Mouse (Mus musculus) heart, embryonic 14.5 days (tissue): ENCODE measurements around the gene Qsox2. TPM values are rescaled to one million over a fixed set of nuclear protein-coding genes. Genes with fewer than 3 reads are reported as not detected.

ENCODE experiments used
- ATAC-seq: fragments of 200-750 bp; cut with Nextera tagmentation; 2 replicates; pipeline ENCODE4 v1.8.0; 2017; ENCODE audit warnings: low read depth, moderate TSS enrichment; ENCODE audit not compliant: insufficient number of reproducible peaks, insufficient read depth, low FRiP score
- H3K27ac ChIP-seq, 2 experiments: fragments of 200-500 bp in 1 of 2; fragments of 300-500 bp in 1 of 2; sonication (generic) in 1 of 2; replicated peaks in 1 of 2; 2 replicates each; pipeline ENCODE4 v1.5.1; 2012 to 2014; ENCODE audit warnings: low read depth in 2 of 2, low read length in 2 of 2, control low read depth in 1 of 2, mild to moderate bottlenecking in 1 of 2, mixed read lengths in 1 of 2; ENCODE audit not compliant: control insufficient read depth in 1 of 2, insufficient read depth in 1 of 2
- H3K27me3 ChIP-seq: fragments of 300-500 bp; sonication (generic); 2 replicates; pipeline ENCODE4 v1.6.1; 2014; ENCODE audit warnings: mild to moderate bottlenecking, low read length, control low read depth; ENCODE audit not compliant: control insufficient read depth, insufficient read depth
- H3K36me3 ChIP-seq: fragments of 300-500 bp; sonication (generic); 2 replicates; pipeline ENCODE4 v1.6.1; 2014; ENCODE audit warnings: mild to moderate bottlenecking, control low read depth, low read length, mixed read lengths; ENCODE audit not compliant: control insufficient read depth, insufficient read depth
- H3K4me1 ChIP-seq, 2 experiments: fragments of 200-500 bp in 1 of 2; fragments of 300-500 bp in 1 of 2; sonication (generic) in 1 of 2; 2 replicates each; pipeline ENCODE4 v1.6.1; 2012 to 2014; ENCODE audit warnings: low read length in 2 of 2, control low read depth in 1 of 2, mixed read lengths in 1 of 2; ENCODE audit not compliant: control insufficient read depth in 2 of 2, insufficient read depth in 2 of 2
- H3K4me2 ChIP-seq: fragments of 300-500 bp; sonication (generic); 2 replicates; pipeline ENCODE4 v1.6.1; 2014; ENCODE audit warnings: mild to moderate bottlenecking, low read length
- H3K4me3 ChIP-seq, 2 experiments: fragments of 200-500 bp in 1 of 2; fragments of 300-500 bp in 1 of 2; sonication (generic) in 1 of 2; 2 replicates each; pipeline ENCODE4 v1.5.1; 2012 to 2014; ENCODE audit warnings: low read length in 2 of 2, mild to moderate bottlenecking in 2 of 2, control low read depth in 1 of 2, low read depth in 1 of 2, moderate library complexity in 1 of 2; ENCODE audit not compliant: control insufficient read depth in 1 of 2, insufficient read depth in 1 of 2
- H3K9ac ChIP-seq: fragments of 300-500 bp; sonication (generic); 2 replicates; pipeline ENCODE4 v1.6.1; 2014; ENCODE audit warnings: mild to moderate bottlenecking, low read length
- H3K9me3 ChIP-seq: fragments of 300-500 bp; sonication (generic); 2 replicates; pipeline ENCODE4 v1.6.1; 2016; ENCODE audit warnings: low read length, control low read depth; ENCODE audit not compliant: control insufficient read depth
- WGBS: fragments of 180-500 bp; shearing (Covaris S2); extraction: QIAGEN DNeasy Blood & Tissue Kit; methylation state at CpG from one replicate; pipeline ENCODE4 v1.1.7; 2014; 5-methylcytosine and 5-hydroxymethylcytosine counted together
- polyA plus RNA-seq: library from polyadenylated mRNA; unstranded; fragments of >200 nt; fragmentation: Nextera tagmentation; extraction: Ambion mirVana; gene quantifications from 2 replicates; pipeline ENCODE4 v1.2.1, GENCODE M21; 2014

Qsox2 gene
- 10.4 and 11.8 TPM in 2 replicates for polyA plus RNA-seq

DNA sequence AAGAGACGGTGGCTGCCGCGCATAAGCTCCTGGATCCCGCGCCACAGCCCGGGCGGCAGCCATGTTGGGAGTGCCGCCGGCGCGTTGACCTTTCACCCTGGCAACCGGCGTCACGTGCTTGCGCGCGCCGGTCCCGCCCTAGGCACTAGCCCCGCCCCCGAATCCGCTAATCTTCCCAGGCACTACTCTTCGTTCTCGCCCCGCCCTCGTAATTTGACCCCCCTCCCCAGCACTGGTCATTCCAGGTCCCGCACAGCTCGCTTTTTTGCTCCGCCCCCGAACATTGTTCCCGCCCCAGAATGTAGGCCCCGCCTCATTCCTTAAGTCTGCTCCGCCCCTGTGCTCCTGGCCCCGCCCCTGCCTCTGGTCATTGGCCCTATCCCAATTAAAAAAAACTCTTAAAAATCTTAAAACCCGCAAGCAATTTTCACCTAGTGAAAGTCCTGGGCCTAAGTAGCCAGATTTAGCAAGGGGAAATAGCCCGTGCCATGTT is at the start of gene Qsox2:
Gene Qsox2, minus strand, starts transcription at position 236 of the 493 bp plus-strand sequence.
- Histone ChIP-seq H3K9ac (peak within 1 kb of the TSS; percentile 80), H3K4me3 (peak within 1 kb of the TSS; percentile 79 to 88), H3K36me3 (no peaks in the 10 kb centered on the region), H3K4me1 (peaks cover 10 to 22% of the 10 kb centered on the region in 2 experiments), H3K27me3 (no peaks in the 10 kb centered on the region), H3K9me3 (no peaks in the 10 kb centered on the region), H3K27ac (peak within 1 kb of the TSS in 1 of 2 experiments; percentile 63; a peak in 2 of 4 replicates), H3K4me2 (peak within 1 kb of the TSS; percentile 72)
- ATAC-seq = peak; percentile 87
- WGBS = 2% methylated on average over 24 of the region's 36 CpGs

- no peak overlapping the region for H3K27ac ChIP-seq
- WGBS = 79% methylated on average over 7 of the region's 7 CpGs
- H3K27me3 ChIP-seq = no peaks in the 10 kb centered on the region
- H3K9ac ChIP-seq = no peak overlapping the region
- no peaks in the 10 kb centered on the region for H3K9me3 ChIP-seq
- peaks cover 0 to 2% of the 10 kb centered on the region in 2 experiments; a peak in 1 of 4 replicates for H3K4me1 ChIP-seq
- no peak overlapping the region for H3K4me3 ChIP-seq
- H3K36me3 ChIP-seq = no peaks in the 10 kb centered on the region
- no peak for ATAC-seq
- H3K4me2 ChIP-seq = no peak overlapping the region
These were observed 49.1 kb upstream of the Qsox2 start for GRCm38 (mm10) chr2:26286391-26286790.

DNA sequence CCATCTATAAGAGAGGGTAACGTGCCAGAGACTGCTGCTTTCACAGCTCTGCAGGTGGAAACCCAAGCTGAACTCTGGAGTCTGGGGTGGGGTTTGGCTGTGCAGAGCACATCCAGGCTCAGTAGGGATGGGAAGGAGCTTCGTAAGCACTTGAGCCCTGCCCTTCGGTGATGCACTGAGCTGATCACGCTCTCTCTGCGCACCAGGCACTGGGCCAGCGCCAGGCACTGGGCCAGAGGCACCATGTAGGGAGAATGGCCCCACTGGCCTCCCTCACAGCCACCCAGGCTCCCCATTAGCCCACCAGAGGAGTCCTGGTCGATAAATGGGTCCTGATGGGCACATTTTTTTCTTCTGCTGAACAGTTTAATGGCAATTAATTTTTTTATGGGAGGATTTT is 48.5 kb upstream of the Qsox2 start:
- 0 out of 2 replicates have a peak, but pooled peaks have one; percentile 16 for ATAC-seq
- Histone ChIP-seq H3K9ac (no peak overlapping the region), H3K4me2 (no peak overlapping the region), H3K4me1 (peaks cover 0 to 2% of the 10 kb centered on the region in 2 experiments; a peak in 1 of 4 replicates), H3K36me3 (no peaks in the 10 kb centered on the region), H3K9me3 (no peaks in the 10 kb centered on the region), H3K4me3 (no peak overlapping the region), H3K27ac (no peak overlapping the region), H3K27me3 (no peaks in the 10 kb centered on the region)
- 61% methylated on average over 7 of the region's 7 CpGs for WGBS

GRCm38 (mm10) chr2:26280594-26280993 is 43.3 kb upstream of the Qsox2 start:
- no peaks in the 10 kb centered on the region for H3K27me3 ChIP-seq
- no peaks in the 10 kb centered on the region for H3K9me3 ChIP-seq
- H3K4me1 ChIP-seq = no peaks in the 10 kb centered on the region
- no peak overlapping the region for H3K27ac ChIP-seq
- ATAC-seq = no peak
- 74% methylated on average over 11 of the region's 11 CpGs for WGBS
- no peak overlapping the region for H3K9ac ChIP-seq
- H3K4me3 ChIP-seq = no peak overlapping the region
- no peak overlapping the region for H3K4me2 ChIP-seq
- H3K36me3 ChIP-seq = no peaks in the 10 kb centered on the region

DNA sequence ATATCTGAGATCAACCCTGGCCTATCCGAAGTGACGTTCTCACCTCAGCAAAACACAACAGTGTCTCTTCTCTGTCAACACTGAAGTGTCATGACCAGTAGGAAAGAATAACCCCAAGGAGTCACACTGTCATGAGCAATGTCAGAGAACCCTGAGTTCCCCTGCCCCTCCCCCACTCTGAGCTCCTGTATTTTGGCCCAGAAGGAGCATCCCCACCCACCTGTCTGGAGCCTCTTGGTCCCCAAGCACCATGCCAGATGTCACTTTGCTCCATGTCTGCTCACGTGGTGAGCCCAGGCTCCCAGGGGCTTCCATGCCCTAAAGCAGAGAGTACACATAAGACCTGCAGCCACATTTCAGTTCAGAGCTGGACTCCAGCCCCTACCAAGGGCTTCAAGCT is 42.4 kb upstream of the Qsox2 start:
- Histone ChIP-seq H3K9ac (no peak overlapping the region), H3K4me3 (no peak overlapping the region), H3K36me3 (no peaks in the 10 kb centered on the region), H3K4me2 (no peak overlapping the region), H3K27ac (no peak overlapping the region), H3K9me3 (no peaks in the 10 kb centered on the region), H3K27me3 (no peaks in the 10 kb centered on the region), H3K4me1 (no peaks in the 10 kb centered on the region)
- 77% methylated on average over 3 of the region's 3 CpGs for WGBS
- no peak for ATAC-seq

- ATAC-seq = no peak
- H3K9ac ChIP-seq = no peak overlapping the region
- no peaks in the 10 kb centered on the region for H3K4me1 ChIP-seq
- 19% methylated on average over 7 of the region's 7 CpGs for WGBS
- H3K36me3 ChIP-seq = no peaks in the 10 kb centered on the region
- no peak overlapping the region for H3K27ac ChIP-seq
- no peak overlapping the region for H3K4me3 ChIP-seq
- no peaks in the 10 kb centered on the region for H3K27me3 ChIP-seq
- no peak overlapping the region for H3K4me2 ChIP-seq
- no peaks in the 10 kb centered on the region for H3K9me3 ChIP-seq
These were observed 36.3 kb upstream of the Qsox2 start for GRCm38 (mm10) chr2:26273611-26274010.

DNA sequence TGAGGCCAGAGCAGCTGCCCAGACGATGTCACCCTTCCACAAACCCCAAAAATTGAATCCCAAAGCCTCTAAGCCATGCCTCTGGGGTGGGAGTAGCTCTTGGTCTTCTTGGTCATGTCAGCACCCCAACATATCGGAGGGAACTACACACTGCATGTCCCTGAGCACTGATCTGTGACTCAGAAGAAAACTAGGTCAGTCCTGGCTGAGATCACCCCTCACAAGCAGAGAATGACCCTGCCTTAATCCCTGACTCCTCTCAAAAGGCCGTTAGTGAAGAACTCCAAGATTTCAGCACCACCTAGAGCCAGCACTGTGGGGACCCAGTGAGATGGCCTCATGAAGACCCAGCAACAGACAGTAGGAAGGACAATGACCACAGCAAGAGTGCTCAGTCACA is 30.9 kb upstream of the Qsox2 start:
- Histone ChIP-seq H3K27me3 (no peaks in the 10 kb centered on the region), H3K9me3 (no peaks in the 10 kb centered on the region), H3K36me3 (no peaks in the 10 kb centered on the region), H3K4me2 (no peak overlapping the region), H3K27ac (no peak overlapping the region), H3K4me3 (no peak overlapping the region), H3K9ac (no peak overlapping the region), H3K4me1 (no peaks in the 10 kb centered on the region; a peak in 1 of 4 replicates)
- ATAC-seq = no peak
- WGBS = 52% methylated on average over 3 of the region's 3 CpGs
